Mouse (Mus musculus) hematopoietic stem cell, adult 5-6 weeks (primary cell): Measurements from ENCODE around the gene Mill1. TPM values are rescaled to one million over a fixed set of nuclear protein-coding genes. Genes with fewer than 3 reads are reported as not detected.
"Not testable (repeated sequence)": the region's sequence is repeated elsewhere in the genome, so short reads cannot be mapped to it uniquely, and the experiment has no call there.

ENCODE experiments used
- ATAC-seq, 2 experiments: fragments of 125-278 bp in 1 of 2; replicated peaks in 1 of 2; 2 replicates each; pipeline ENCODE4 v1.8.0; 2016 to 2017; ENCODE audit warnings: inconsistent platforms in 2 of 2, mild to moderate bottlenecking in 2 of 2, moderate number of reproducible peaks in 2 of 2, low read depth in 1 of 2, moderate TSS enrichment in 1 of 2; ENCODE audit not compliant: low FRiP score in 2 of 2, poor library complexity in 2 of 2, severe bottlenecking in 2 of 2, insufficient read depth in 1 of 2, low TSS enrichment in 1 of 2
- total RNA-seq: library from RNA; stranded (forward); fragments of 172-1452, 232-1000 nt; gene quantifications from 2 replicates; pipeline ENCODE4 v1.2.3, GENCODE M21; 2017

Mill1 gene
- not detected in 2 replicates for total RNA-seq

DNA sequence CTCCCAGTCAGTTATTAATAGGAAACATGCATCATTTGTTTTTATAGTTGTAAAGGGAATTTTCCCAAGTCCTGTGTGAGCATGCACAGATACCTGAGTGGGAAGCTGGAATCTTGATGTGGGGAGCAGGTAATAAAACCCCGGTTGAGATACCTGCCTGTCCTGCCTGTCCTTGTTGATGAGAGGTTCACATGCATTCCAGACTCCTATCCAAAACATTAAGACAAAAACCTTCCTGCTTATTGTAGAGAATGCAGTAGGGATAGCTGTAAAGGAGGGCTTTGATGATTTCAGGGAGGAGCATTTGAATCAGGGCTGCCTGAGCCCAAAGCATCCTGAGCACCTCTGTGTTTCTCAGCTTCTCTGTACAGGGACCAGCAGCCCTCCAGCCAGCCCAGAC lies at the start of gene Mill1:
TSS of gene Mill1 (plus strand) at position 301 of the 400 bp plus-strand sequence.
- ATAC-seq, result no peak

GRCm38 (mm10) chr7:18210938-18211337 lies 34.2 kb upstream of the Mill1 start:
- no peak for ATAC-seq

DNA sequence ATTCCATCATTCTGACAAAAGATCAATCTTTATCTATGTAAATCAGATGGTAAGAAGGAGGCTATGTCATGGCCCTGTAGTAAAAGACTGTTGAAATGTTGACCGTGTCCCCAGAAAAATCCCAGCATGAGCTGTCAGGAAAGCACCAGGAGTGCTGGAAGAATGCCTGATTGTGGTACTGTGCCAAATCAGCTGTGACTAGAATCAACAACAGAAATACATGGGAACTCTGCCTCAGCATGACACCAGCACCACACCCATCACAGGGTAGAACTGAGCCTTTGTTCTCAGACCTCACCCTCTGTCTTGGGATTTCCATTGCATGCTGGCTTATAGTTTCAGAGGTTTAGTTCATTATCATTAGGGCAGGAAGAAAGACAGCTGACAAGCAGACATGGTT lies 30.4 kb upstream of the Mill1 start:
- ATAC-seq, result no peak

GRCm38 (mm10) chr7:18238561-18238960 lies 6.6 kb upstream of the Mill1 start:
- no peak for ATAC-seq

GRCm38 (mm10) chr7:18241217-18241616 lies 3.9 kb upstream of the Mill1 start:
- no peak for ATAC-seq

DNA sequence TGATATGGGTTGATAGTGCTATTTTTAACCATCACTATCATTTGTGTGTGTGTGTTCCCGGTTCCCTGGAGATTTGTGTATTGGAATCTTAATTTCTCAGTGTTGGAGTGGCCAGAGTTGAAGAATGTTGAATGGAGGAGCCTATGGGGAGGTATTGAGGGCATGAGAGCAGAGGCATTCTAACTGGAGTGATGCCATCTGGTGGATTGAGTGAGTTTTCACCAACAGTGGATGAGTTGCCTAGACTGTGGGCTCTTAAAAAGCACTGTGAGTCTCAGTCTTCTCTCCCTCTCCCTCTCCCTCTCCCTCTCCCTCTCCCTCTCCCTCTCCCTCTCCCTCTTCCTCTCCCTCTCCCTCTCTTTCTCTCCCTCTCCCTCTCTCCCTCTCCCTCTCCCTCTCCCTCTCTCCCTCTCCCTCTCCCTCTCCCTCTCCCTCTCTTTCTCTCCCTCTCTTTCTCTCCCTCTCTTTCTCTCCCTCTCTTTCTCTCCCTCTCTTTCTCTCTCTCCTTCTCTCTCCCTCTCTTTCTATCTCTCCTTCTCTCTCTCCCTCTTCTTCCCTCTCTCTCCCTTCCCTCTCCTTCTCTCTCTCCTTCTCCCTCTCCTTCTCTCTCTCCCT lies 1.1 kb upstream of the Mill1 start:
- not testable (repeated sequence) for ATAC-seq

GRCm38 (mm10) chr7:18260219-18260618 lies 15.1 kb downstream of the Mill1 start:
- no peak for ATAC-seq

- no peak for ATAC-seq
Measured at GRCm38 (mm10) chr7:18265089-18265488, 19.9 kb downstream of the Mill1 start.

Other genes with a start within 250 kb of the Mill1 start
- not detected in 2 replicates for gene Ceacam13, start 235.5 kb upstream of the Mill1 start, total RNA-seq
- not detected in 2 replicates for gene Ceacam12, start 179.4 kb upstream of the Mill1 start, total RNA-seq
- gene Igfl3, start 68.9 kb upstream of the Mill1 start, total RNA-seq, result not detected in 2 replicates
- not detected in 2 replicates for gene Psg18, start 109.7 kb downstream of the Mill1 start, total RNA-seq
- gene Psg28, start 186.7 kb downstream of the Mill1 start, total RNA-seq, result not detected in 2 replicates
- gene Psg26, start 238.8 kb downstream of the Mill1 start, total RNA-seq, result not detected in 2 replicates